Mouse (Mus musculus) erythroid progenitor cell, adult 5-6 weeks (primary cell): ENCODE data around the gene Magi3. TPM values are rescaled to one million over a fixed set of nuclear protein-coding genes. Genes with fewer than 3 reads are reported as not detected.
A peak's percentile ranks its signal among the peaks of the same experiment; 100 is the strongest.

Experiments
- ATAC-seq: replicated peaks from 2 replicates; pipeline ENCODE4 v1.8.0; 2016; ENCODE audit warnings: moderate number of reproducible peaks, mild to moderate bottlenecking, moderate TSS enrichment, inconsistent platforms; ENCODE audit not compliant: poor library complexity, low FRiP score, severe bottlenecking
- total RNA-seq, 2 experiments: library from RNA; stranded (forward) in 1 of 2; stranded (reverse) in 1 of 2; fragments of 150-400 nt in 1 of 2; fragments of 186-747, 209-891 nt in 1 of 2; gene quantifications; 2 replicates each; pipeline versions ENCODE4 v1.2.3 to v1.2.4; 2015 to 2017; ENCODE audit warnings: low replicate concordance in 2 of 2

Gene Magi3
- total RNA-seq, 2 experiments from 2014 or later: 1.1 TPM; not detected in 1

DNA sequence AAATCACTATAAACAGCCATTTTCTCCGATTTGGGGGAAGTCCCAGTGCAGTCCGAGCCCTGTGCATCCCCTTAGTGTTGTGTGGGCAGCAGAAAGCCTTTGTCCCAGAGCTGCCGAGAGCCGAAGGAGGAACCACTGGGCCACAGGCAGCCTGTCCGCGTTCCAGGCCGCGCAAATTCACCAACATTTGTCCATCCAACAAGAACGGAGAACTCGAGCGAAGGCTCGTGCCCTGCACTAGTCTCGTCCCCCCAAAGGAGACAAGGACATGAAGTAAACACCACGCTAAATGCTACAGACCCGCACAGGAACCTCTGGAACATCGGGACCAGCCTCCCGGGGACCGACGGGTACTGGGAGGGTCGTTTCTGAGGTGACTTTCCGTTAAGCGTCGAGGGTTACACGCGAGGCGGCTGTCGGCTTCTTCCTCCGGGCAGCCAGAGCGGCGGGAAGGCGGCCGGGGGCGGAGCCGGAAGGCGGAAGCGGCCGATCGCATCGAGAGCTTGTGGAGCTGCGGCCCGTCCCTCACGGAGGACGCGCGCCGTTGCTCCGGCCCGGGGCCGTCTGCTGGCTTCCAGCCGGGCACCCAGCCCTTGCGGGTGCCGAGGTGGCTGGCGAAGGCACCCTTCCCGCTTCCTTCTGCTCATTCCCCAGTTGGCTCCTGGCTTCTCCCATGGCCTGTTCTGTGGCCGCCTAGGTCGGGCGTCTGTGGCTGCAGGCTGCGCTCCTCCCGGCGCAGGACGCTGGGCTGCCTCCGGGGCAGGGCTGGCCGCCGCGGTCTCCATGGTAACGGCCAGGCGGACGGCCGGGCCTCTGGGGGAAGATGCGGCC, 252.1 kb downstream of the Magi3 start, which contains the start of gene Phtf1:
Gene Phtf1, plus strand, starts transcription at position 250 of the 831 bp plus-strand sequence.
- ATAC-seq: peak; percentile 96

DNA sequence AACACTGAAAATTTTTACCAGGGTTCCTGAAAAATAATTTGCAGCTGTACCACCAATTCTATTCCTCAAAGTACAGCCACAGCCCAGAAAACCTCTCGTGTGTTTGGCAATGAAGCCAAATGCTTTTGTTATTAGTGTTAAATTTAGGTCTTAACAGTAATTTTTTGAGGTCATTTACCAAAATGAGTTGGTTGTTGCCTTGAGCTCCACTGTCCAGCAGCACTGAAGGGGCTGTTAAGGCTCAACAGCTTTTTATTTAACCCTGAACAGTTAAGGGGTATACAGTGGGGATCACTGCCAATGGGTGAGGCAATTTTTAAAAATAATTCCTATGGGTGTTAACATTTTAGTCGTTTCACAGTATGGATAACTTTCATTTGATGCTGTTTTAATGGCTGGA, 252.9 kb downstream of the Magi3 start:
- ATAC-seq: no peak
